Mouse (Mus musculus) embryonic facial prominence, embryonic 13.5 days (tissue): ENCODE results near the gene Nup210. TPM values are rescaled to one million over a fixed set of nuclear protein-coding genes. Genes with fewer than 3 reads are reported as not detected.

Experiments
- ATAC-seq: fragments of 200-750 bp; cut with Nextera tagmentation; 2 replicates; pipeline ENCODE4 v1.8.0; 2017; ENCODE audit warnings: low read depth; ENCODE audit not compliant: insufficient number of reproducible peaks, insufficient read depth, low FRiP score, low TSS enrichment
- H3K27ac ChIP-seq: fragments of 300-500 bp; sonication (generic); 2 replicates; pipeline ENCODE4 v1.5.1; 2015; ENCODE audit warnings: moderate library complexity, mild to moderate bottlenecking, inconsistent platforms
- H3K27me3 ChIP-seq: fragments of 300-500 bp; sonication (generic); 2 replicates; pipeline ENCODE4 v1.6.1; 2015; ENCODE audit warnings: mild to moderate bottlenecking, inconsistent platforms
- H3K36me3 ChIP-seq: fragments of 300-500 bp; sonication (generic); 2 replicates; pipeline ENCODE4 v1.6.1; 2015; ENCODE audit warnings: mild to moderate bottlenecking, inconsistent platforms
- H3K4me1 ChIP-seq: fragments of 300-500 bp; sonication (generic); 2 replicates; pipeline ENCODE4 v1.6.1; 2015; ENCODE audit warnings: inconsistent platforms
- H3K4me2 ChIP-seq: fragments of 300-500 bp; sonication (generic); 2 replicates; pipeline ENCODE4 v1.6.1; 2015; ENCODE audit warnings: moderate library complexity, mild to moderate bottlenecking, inconsistent platforms
- H3K4me3 ChIP-seq: fragments of 300-500 bp; sonication (generic); 2 replicates; pipeline ENCODE4 v1.5.1; 2015; ENCODE audit warnings: mild to moderate bottlenecking, inconsistent platforms
- H3K9ac ChIP-seq: fragments of 300-500 bp; sonication (generic); 2 replicates; pipeline ENCODE4 v1.6.1; 2015; ENCODE audit warnings: mild to moderate bottlenecking, inconsistent platforms
- H3K9me3 ChIP-seq: fragments of 300-500 bp; sonication (generic); 2 replicates; pipeline ENCODE4 v1.6.1; 2016; ENCODE audit warnings: inconsistent platforms
- WGBS: fragments of 180-500 bp; shearing (Covaris S2); methylation state at CpG from one replicate; pipeline ENCODE4 v1.1.7; 2015; ENCODE audit warnings: mixed read lengths; 5-methylcytosine and 5-hydroxymethylcytosine counted together
- polyA plus RNA-seq: library from polyadenylated mRNA; unstranded; fragments of >200 nt; fragmentation: Nextera tagmentation; extraction: Ambion mirVana; gene quantifications from 2 replicates; pipeline ENCODE4 v1.2.1, GENCODE M21; 2015

Nup210 gene
- polyA plus RNA-seq, 1 experiment from 2014 or later, result 5.9 TPM

DNA sequence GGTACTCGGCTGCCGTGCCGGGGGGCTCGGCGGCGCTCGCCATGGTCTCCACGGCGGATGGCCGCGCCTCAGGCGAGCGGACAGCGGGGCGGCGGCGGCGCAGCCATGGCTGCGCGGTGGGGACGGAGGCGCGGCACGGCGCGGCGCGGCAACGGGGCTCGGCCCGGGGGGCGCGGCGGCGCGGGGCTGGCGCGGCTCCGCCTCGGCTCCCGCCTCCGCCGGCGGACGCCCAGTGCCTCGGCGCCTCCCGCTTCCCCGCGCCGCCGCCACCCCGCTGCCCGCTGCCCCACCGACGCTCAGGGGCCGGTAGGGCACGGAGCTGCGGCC is 128.4 kb downstream of the Nup210 start:
- peak; percentile 48; the same call in 1 of the 2 replicates for ATAC-seq
- Histone ChIP-seq H3K4me2 (peak overlapping the region; percentile 100), H3K9me3 (peaks cover 4% of the 10 kb centered on the region; the same call in 1 of the 2 replicates), H3K9ac (peak overlapping the region; percentile 79), H3K4me3 (peak overlapping the region; percentile 77), H3K27ac (no peak overlapping the region; the same call in 1 of the 2 replicates), H3K36me3 (no peaks in the 10 kb centered on the region), H3K27me3 (peaks cover 24% of the 10 kb centered on the region), H3K4me1 (peaks cover 20% of the 10 kb centered on the region)
- under 1% methylated on average over 21 of the region's 59 CpGs for WGBS

DNA sequence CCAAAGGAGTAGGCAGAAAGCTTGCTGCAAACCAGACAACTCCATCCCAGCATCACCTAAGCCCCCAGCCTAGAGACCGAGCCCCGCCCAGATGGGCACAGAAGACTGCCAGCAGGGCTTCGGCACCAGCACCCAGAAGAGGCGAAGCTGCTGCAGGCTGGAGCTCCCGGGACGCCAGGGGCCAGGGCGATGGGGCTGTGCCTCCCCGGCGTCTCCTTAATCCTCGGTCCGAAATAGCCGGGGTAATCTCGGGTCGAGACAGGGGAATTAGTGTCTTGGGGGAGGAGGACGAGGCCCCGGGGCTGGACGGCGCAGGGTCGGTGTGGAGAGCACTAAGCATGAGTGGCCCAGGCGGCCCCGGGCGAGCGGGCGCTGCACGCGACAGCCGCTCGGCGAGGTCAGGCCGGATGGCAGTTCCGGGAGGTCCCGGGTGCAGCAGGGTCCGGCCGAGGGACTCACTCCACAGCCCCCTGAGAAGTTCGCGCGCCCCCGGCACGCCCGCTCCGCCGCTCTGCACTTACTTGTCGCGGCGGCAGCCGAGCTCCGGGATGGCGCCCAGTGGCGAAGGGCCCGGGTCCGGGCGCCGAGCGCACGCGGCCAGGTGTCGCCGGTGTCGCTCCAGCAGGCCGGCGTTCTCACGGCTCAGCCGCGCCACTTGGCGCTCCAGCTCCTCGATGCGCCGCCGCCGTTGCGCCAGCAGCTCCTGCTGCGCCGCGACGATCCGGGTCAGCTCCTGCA is 128.9 kb downstream of the Nup210 start:
- under 1% methylated on average over 76 of the region's 76 CpGs for WGBS
- Histone ChIP-seq H3K27me3 (peaks cover 24% of the 10 kb centered on the region), H3K27ac (no peak overlapping the region; the same call in 1 of the 2 replicates)

DNA sequence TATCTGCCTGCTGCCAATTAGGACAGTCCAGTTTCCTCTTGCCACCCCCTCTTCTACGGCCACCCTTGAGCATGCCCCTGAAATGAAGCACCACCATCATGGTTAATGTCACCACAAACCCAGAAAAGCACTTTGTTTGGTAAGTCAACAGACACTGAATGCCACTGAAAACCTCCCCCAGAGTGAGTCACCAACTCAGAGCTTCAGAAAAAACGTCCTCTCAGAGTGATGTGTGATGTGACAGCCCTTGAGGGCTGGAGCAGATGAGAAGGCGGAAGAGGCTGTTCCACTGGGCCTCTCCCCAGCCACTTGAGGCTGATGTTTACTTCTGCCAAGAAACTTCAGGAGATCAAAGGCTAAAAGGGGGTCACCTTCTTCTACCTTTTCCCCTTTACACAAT is 132.5 kb downstream of the Nup210 start:
- no peak for ATAC-seq
- Histone ChIP-seq H3K4me1 (peaks cover 20% of the 10 kb centered on the region), H3K27me3 (peaks cover 24% of the 10 kb centered on the region), H3K36me3 (no peaks in the 10 kb centered on the region), H3K4me3 (no peak overlapping the region), H3K9ac (no peak overlapping the region), H3K4me2 (no peak overlapping the region), H3K9me3 (no peaks in the 10 kb centered on the region), H3K27ac (no peak overlapping the region)
- 45% methylated on average over 3 of the region's 3 CpGs for WGBS

More for the DNA sequence above, 128.9 kb downstream of the Nup210 start:
- Histone ChIP-seq H3K4me2 (peak overlapping the region; percentile 100), H3K4me3 (peak overlapping the region; percentile 77), H3K9me3 (peaks cover 3% of the 10 kb centered on the region; the same call in 1 of the 2 replicates), H3K9ac (peak overlapping the region; percentile 79), H3K36me3 (no peaks in the 10 kb centered on the region), H3K4me1 (peaks cover 20% of the 10 kb centered on the region)
- no peak for ATAC-seq

DNA sequence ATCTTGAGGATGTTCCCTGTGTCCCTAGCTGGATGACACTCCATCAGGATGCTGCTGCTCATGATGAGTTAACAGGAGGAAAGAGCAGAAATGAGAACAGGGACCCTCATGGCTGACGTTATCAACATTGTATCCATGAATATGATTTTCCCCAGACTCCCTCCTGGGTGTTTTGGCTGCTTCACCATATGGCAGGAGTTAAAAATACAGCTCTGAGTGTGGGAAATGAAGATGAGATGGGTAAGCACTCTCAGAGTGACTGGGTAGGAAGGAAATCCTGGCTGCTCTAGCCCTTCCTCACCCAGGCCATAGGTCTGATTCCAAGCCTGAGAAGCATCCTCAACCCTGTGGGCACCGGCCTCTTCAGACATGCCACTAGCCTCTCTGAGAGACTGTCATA is 142.3 kb downstream of the Nup210 start:
- Histone ChIP-seq H3K27ac (no peak overlapping the region), H3K27me3 (no peaks in the 10 kb centered on the region), H3K9ac (no peak overlapping the region), H3K4me3 (no peak overlapping the region), H3K4me2 (no peak overlapping the region), H3K36me3 (no peaks in the 10 kb centered on the region), H3K4me1 (peaks cover 11% of the 10 kb centered on the region), H3K9me3 (no peaks in the 10 kb centered on the region)
- no peak for ATAC-seq
- WGBS, result 66% methylated on average over 2 of the region's 2 CpGs

DNA sequence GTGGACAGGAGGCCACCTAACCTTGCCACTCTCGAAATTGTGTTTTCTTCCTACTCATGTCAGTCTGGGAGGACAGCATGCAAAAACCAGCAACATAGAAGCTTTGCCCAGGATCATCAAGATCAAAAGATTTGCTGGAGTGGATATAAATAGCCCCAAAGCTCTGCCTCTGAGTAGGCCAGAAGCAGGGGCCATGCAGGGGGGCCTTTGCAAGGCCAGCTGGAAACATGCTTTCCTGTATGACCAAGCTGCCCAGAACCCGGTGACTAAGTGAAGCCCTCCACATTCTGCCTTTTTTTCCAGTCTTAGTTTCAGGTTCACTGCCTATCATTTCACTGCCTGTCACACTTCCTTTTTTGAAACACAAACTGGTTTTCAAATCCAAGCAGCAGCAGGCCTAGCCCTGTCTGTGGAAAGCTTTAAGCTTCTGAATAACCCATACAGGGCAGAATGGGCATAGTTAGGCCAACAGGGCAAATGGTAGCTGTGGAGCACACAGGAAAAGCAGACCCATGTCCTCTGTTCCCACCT is 147.2 kb downstream of the Nup210 start:
- WGBS, result 50% methylated on average over 2 of the region's 2 CpGs
- Histone ChIP-seq H3K9ac (no peak overlapping the region), H3K4me3 (no peak overlapping the region), H3K27me3 (no peaks in the 10 kb centered on the region), H3K4me1 (peaks cover 11% of the 10 kb centered on the region), H3K36me3 (no peaks in the 10 kb centered on the region), H3K9me3 (no peaks in the 10 kb centered on the region), H3K4me2 (no peak overlapping the region), H3K27ac (0 out of 2 replicates have a peak overlapping the region, but pooled peaks have one; percentile 23)
- ATAC-seq, result no peak

Other genes with a start within 250 kb of the Nup210 start
- gene Iqsec1, start 128.1 kb downstream of the Nup210 start, polyA plus RNA-seq, result 11.6 and 13.1 TPM in 2 replicates
- 12.8 and 15.6 TPM in 2 replicates for gene Hdac11, start 39.8 kb upstream of the Nup210 start, polyA plus RNA-seq
- gene Fbln2, start 95.6 kb upstream of the Nup210 start, polyA plus RNA-seq, result 298 and 344 TPM in 2 replicates